Mouse (Mus musculus) brain, embryonic 14.5 days (tissue): Measurements from ENCODE around the gene 9330161L09Rik.

Source experiments
- CTCF ChIP-seq: fragments of 200-500 bp; IDR thresholded peaks from 2 replicates; pipeline ENCODE4 v1.5.1; 2012; ENCODE audit warnings: inconsistent platforms, mild to moderate bottlenecking, moderate library complexity, borderline replicate concordance; ENCODE audit not compliant: insufficient read depth, insufficient read length; ENCODE audit errors: extremely low read depth
- POLR2A ChIP-seq: fragments of 200-500 bp; IDR thresholded peaks from 2 replicates; pipeline ENCODE4 v1.6.1; 2012; ENCODE audit warnings: mild to moderate bottlenecking, inconsistent platforms, borderline replicate concordance; ENCODE audit not compliant: poor library complexity, insufficient read depth, insufficient read length, severe bottlenecking; ENCODE audit errors: extremely low read depth

GRCm38 (mm10) chr12:103434861-103435260 lies 27.2 kb upstream of the 9330161L09Rik start:
- TF ChIP-seq POLR2A (no peak), CTCF (no peak)
